In genomic region chr5:142854877-142855276, GRCm38 (mm10) we compare ENCODE assay signal across 10 mouse cellular contexts. TPM values are rescaled to one million over a fixed set of nuclear protein-coding genes. Genes with fewer than 3 reads are reported as not detected.
DNase-seq lines count a peak whose midpoint lies in the region; ATAC-seq lines count a peak whose summit lies in the region.
"Had no signal": no experiment of that assay in that cellular context is flagged by ENCODE, and none has a peak within 500 bp of the region (broad histone marks: within the 10 kb centered on the region; RNA-seq: fewer than 3 reads in every experiment).

No protein-coding gene starts in this region.

- no peak overlapping the region for H3K9ac ChIP-seq in hindbrain, embryonic 13.5 days
- no peak overlapping the region for H3K9ac ChIP-seq in neural tube, embryonic 11.5 days (ENCODE audit: low read length)
- H3K9ac ChIP-seq: embryonic facial prominence, embryonic 13.5 days; limb, embryonic 12.5 days had no signal

- DNase-seq in hindbrain, embryonic 10.5 days (ENCODE audit: low spot score) = peak; percentile 55
- peak; percentile 79 for DNase-seq in 3T3-L1 (ENCODE audit: low read depth, low spot score)
- peak; percentile 39 for DNase-seq in MN1 (ENCODE audit: low spot score)
- peak; percentile 53 for DNase-seq in embryo, embryonic 9.5 days (ENCODE audit: extremely low spot score)
- peak; percentile 47 for DNase-seq in kidney, postnatal 14 days
- DNase-seq in neural tube, embryonic 11.5 days (ENCODE audit: low spot score) = peak; percentile 52
- no peak for DNase-seq in yolk sac, embryonic 10.5 days (ENCODE audit: low spot score)

- no peak overlapping the region for H3K4me2 ChIP-seq in hindbrain, embryonic 13.5 days
- no peak overlapping the region for H3K4me2 ChIP-seq in neural tube, embryonic 11.5 days (ENCODE audit: low read depth)
- H3K4me2 ChIP-seq: embryonic facial prominence, embryonic 13.5 days; limb, embryonic 12.5 days had no signal

- no peak for ATAC-seq in hindbrain, embryonic 13.5 days (ENCODE audit: low FRiP score)
- no peak for ATAC-seq in neural tube, embryonic 11.5 days (ENCODE audit: insufficient read depth, low FRiP score, low TSS enrichment)

- H3K4me1 ChIP-seq in hindbrain, embryonic 10.5 days (replicated peaks) = peaks cover 13% of the 10 kb centered on the region; the same call in 1 of the 2 replicates
- peaks cover 8% of the 10 kb centered on the region for H3K4me1 ChIP-seq in hindbrain, embryonic 13.5 days (replicated peaks)
- H3K4me1 ChIP-seq in neural tube, embryonic 11.5 days (ENCODE audit: control insufficient read depth, insufficient read depth, low read length) = no peaks in the 10 kb centered on the region

- H3K27ac ChIP-seq in hindbrain, embryonic 10.5 days = no peak overlapping the region
- no peak overlapping the region for H3K27ac ChIP-seq in hindbrain, embryonic 13.5 days
- no peak overlapping the region for H3K27ac ChIP-seq in neural tube, embryonic 11.5 days (ENCODE audit: low read depth, low read length)
- H3K27ac ChIP-seq: embryonic facial prominence, embryonic 13.5 days; limb, embryonic 12.5 days had no signal

- peaks cover 6% of the 10 kb centered on the region for H3K9me3 ChIP-seq in hindbrain, embryonic 10.5 days
- H3K9me3 ChIP-seq in hindbrain, embryonic 13.5 days = no peaks in the 10 kb centered on the region
- no peaks in the 10 kb centered on the region for H3K9me3 ChIP-seq in neural tube, embryonic 11.5 days (ENCODE audit: control insufficient read depth, low read length)
- H3K9me3 ChIP-seq: embryonic facial prominence, embryonic 13.5 days had no signal

- H3K36me3 ChIP-seq in hindbrain, embryonic 10.5 days = 0 out of 2 replicates have a peak, but pooled peaks cover 4% of the 10 kb centered on the region
- no peaks in the 10 kb centered on the region for H3K36me3 ChIP-seq in hindbrain, embryonic 13.5 days
- no peaks in the 10 kb centered on the region for H3K36me3 ChIP-seq in neural tube, embryonic 11.5 days (ENCODE audit: control insufficient read depth, insufficient read depth, low read length)
- H3K36me3 ChIP-seq: embryonic facial prominence, embryonic 13.5 days; limb, embryonic 12.5 days had no signal

- 79% methylated on average over 10 of the region's 10 CpGs for WGBS in hindbrain, embryonic 10.5 days
- WGBS in hindbrain, embryonic 13.5 days = 84% methylated on average over 10 of the region's 10 CpGs
- 77% methylated on average over 10 of the region's 10 CpGs for WGBS in neural tube, embryonic 11.5 days

- no peaks in the 10 kb centered on the region for H3K27me3 ChIP-seq in hindbrain, embryonic 10.5 days (ENCODE audit: insufficient read depth, poor library complexity, severe bottlenecking)
- H3K27me3 ChIP-seq in hindbrain, embryonic 13.5 days = no peaks in the 10 kb centered on the region
- H3K27me3 ChIP-seq in neural tube, embryonic 11.5 days (ENCODE audit: control insufficient read depth, insufficient read depth, low read length) = no peaks in the 10 kb centered on the region
- H3K27me3 ChIP-seq: embryonic facial prominence, embryonic 13.5 days; limb, embryonic 12.5 days had no signal

- H3K4me3 ChIP-seq in hindbrain, embryonic 10.5 days = no peak overlapping the region
- H3K4me3 ChIP-seq in hindbrain, embryonic 13.5 days = no peak overlapping the region
- no peak overlapping the region for H3K4me3 ChIP-seq in neural tube, embryonic 11.5 days (ENCODE audit: low read depth, low read length)
- H3K4me3 ChIP-seq: embryonic facial prominence, embryonic 13.5 days; limb, embryonic 12.5 days had no signal

RNA-seq across cellular contexts. Expression of gene Tnrc18, which starts 37.4 kb away (rescaled TPM):
- 25.2 and 39.3 TPM in 2 replicates for polyA plus RNA-seq in hindbrain, embryonic 10.5 days (2016; fragmentation: Nextera tagmentation; extraction: Ambion mirVana)
- 33.1 and 35.8 TPM in 2 replicates for polyA plus RNA-seq in hindbrain, embryonic 13.5 days (2015; fragmentation: Nextera tagmentation; extraction: Ambion mirVana)
- polyA plus RNA-seq in neural tube, embryonic 11.5 days (2014; fragmentation: Nextera tagmentation; extraction: Ambion mirVana) = 32.5 and 34.7 TPM in 2 replicates

RNA-seq across cellular contexts. Expression of gene Fbxl18, which starts 40.3 kb away (rescaled TPM):
- polyA plus RNA-seq in hindbrain, embryonic 10.5 days (2016; fragmentation: Nextera tagmentation; extraction: Ambion mirVana) = 23.8 and 24.2 TPM in 2 replicates
- polyA plus RNA-seq in hindbrain, embryonic 13.5 days (2015; fragmentation: Nextera tagmentation; extraction: Ambion mirVana) = 36.6 and 36.9 TPM in 2 replicates
- polyA plus RNA-seq in neural tube, embryonic 11.5 days (2014; fragmentation: Nextera tagmentation; extraction: Ambion mirVana) = 12.2 and 13.7 TPM in 2 replicates

RNA-seq across cellular contexts. Expression of gene Actb, which starts 51.7 kb away (rescaled TPM):
- 14,349 and 15,462 TPM in 2 replicates for polyA plus RNA-seq in hindbrain, embryonic 10.5 days (2016; fragmentation: Nextera tagmentation; extraction: Ambion mirVana)
- 17,657 and 17,716 TPM in 2 replicates for polyA plus RNA-seq in hindbrain, embryonic 13.5 days (2015; fragmentation: Nextera tagmentation; extraction: Ambion mirVana)
- polyA plus RNA-seq in neural tube, embryonic 11.5 days (2014; fragmentation: Nextera tagmentation; extraction: Ambion mirVana) = 15,839 and 16,684 TPM in 2 replicates
